In the genomic region with DNA sequence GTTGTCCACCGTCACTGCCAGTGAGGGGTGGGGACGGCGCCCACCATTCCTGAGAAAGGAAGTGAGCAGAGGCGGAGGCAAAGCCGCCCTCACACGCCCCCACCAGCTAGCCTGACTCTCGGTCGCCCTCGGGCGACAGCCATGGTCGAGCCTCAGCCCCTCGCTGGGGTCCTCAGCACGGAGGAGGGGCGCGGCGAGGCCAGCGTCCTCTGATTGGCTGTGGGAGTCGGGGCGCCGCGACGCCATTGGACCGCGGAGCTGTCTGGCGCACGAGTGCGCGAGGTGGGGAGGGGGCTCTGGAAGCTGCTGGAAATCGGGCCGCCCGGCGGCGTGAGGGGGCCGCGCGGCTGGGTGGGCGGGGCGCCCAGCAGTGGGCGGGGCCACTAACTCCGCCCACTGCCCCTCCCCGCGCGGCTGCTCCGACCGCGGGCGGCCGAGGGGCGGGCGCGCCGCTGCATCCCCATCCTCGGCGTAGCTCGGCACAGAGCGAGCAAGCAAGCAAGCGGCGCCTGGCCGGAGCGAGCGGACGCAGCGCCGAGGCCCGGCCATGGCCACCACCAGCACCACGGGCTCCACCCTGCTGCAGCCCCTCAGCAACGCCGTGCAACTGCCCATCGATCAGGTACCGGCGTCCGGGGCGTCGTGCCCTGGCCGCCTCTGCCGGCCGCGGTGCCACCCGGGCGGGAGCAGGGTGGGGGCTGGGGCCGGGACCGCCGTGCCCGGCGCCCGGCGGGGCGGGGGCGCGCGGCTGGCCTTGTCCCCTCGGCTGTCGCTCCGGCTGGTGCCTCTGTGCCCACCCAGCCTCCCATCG, we compare ENCODE assay signal across 8 mouse cellular contexts. TPM values are rescaled to one million over a fixed set of nuclear protein-coding genes. Genes with fewer than 3 reads are reported as not detected.
DNase-seq lines count a peak whose midpoint lies in the region; ATAC-seq lines count a peak whose summit lies in the region.

No protein-coding gene starts in this region.

- H3K4me1 ChIP-seq in hindbrain, embryonic 14.5 days (replicated peaks; ENCODE audit: control insufficient read depth, insufficient read depth, low read length) = peaks cover 49% of the 10 kb centered on the region

- WGBS in hindbrain, embryonic 14.5 days = 0% methylated on average over 73 of the region's 95 CpGs

- peak; percentile 87 for DNase-seq in WW6 (ENCODE audit: low read depth, low spot score)
- peak; percentile 82 to 88 for DNase-seq in cerebellum, postnatal 25 days
- DNase-seq in frontal cortex, postnatal 25 days (ENCODE audit: low spot score in 2 of 2) = peak; percentile 65 to 86
- DNase-seq in hindbrain, embryonic 14.5 days (ENCODE audit: low spot score) = peak; percentile 96
- peak; percentile 80 to 89 for DNase-seq in left cerebral cortex, adult 18-20 months (ENCODE audit: low spot score in 2 of 2)
- DNase-seq in lung, postnatal 4 days = peak; percentile 91 to 96
- DNase-seq in right cerebral cortex, postnatal 10 days (ENCODE audit: low spot score in 2 of 2) = peak; percentile 97
- peak; percentile 78 for DNase-seq in urinary bladder, postnatal 14 days (ENCODE audit: low spot score)

- H3K9me3 ChIP-seq in hindbrain, embryonic 14.5 days (ENCODE audit: control insufficient read depth, low read length) = no peaks in the 10 kb centered on the region

- peak overlapping the region; percentile 88 for H3K4me2 ChIP-seq in hindbrain, embryonic 14.5 days (replicated peaks)

- H3K27ac ChIP-seq in hindbrain, embryonic 14.5 days = peak overlapping the region; percentile 100

- no peaks in the 10 kb centered on the region for H3K27me3 ChIP-seq in hindbrain, embryonic 14.5 days (ENCODE audit: control insufficient read depth, insufficient read depth, low read length)

- H3K36me3 ChIP-seq in hindbrain, embryonic 14.5 days (replicated peaks; ENCODE audit: control insufficient read depth, insufficient read depth) = no peaks in the 10 kb centered on the region; the same call in 1 of the 2 replicates

- peak overlapping the region; percentile 93 for H3K4me3 ChIP-seq in hindbrain, embryonic 14.5 days (replicated peaks; ENCODE audit: low read length)

- ATAC-seq in hindbrain, embryonic 14.5 days (ENCODE audit: low FRiP score) = peak; percentile 99

- peak overlapping the region; percentile 100 for H3K9ac ChIP-seq in hindbrain, embryonic 14.5 days

RNA-seq across cellular contexts. Expression of gene Mboat2, which starts 0.7 kb away (rescaled TPM):
- 79.2 and 80.1 TPM in 2 replicates for polyA plus RNA-seq in hindbrain, embryonic 14.5 days (2014; fragmentation: Nextera tagmentation; extraction: Ambion mirVana)
- total RNA-seq in left cerebral cortex, adult 18-20 months (2021) = 10 to 100 TPM; 85.0 to 94.7 TPM

Comparison
In these comparisons a context has a peak if more than half of its experiments do, and no peak if none do; other contexts are left out.
1. Peak in every context shown above with its lines: DNase-seq, ATAC-seq, H3K4me3 ChIP-seq and H3K27ac ChIP-seq.